Mouse (Mus musculus): Measurements from ENCODE around the gene Vipas39. TPM values are rescaled to one million over a fixed set of nuclear protein-coding genes. Genes with fewer than 3 reads are reported as not detected.

Vipas39 gene
- polyA plus RNA-seq, 1 experiment from 2014 or later: 56.7 TPM

DNA sequence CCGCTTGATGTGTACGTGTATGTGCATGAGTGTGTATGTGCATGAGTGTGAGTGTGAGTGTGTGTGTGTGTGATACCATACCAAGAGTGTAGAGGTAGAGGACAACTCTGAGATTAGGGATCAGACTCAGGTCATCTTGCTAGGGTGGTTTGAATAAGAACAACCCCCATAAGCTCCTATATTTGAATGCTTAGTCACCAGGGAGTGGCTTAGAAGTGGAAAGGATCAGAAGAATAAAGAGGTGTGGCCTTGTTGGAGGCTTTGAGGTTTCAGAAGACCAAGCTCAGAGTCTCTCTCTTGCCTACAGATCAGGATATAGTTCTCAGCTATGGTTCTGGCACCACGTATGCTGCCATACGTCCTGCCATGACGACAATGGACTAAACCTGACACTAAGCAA is 9.4 kb downstream of the Vipas39 start:
- Histone ChIP-seq H3K4me1 (no peaks in the 10 kb centered on the region), H3K4me3 (no peak overlapping the region), H3K27me3 (ENCODE audit: low read depth, poor library complexity, severe bottlenecking) (no peaks in the 10 kb centered on the region), H3K27ac (no peak overlapping the region), H3K9me3 (replicated peaks) (no peaks in the 10 kb centered on the region), H3K36me3 (peaks cover 92% of the 10 kb centered on the region)
- 96% methylated on average over 5 of the region's 5 CpGs for WGBS
- no peak for DNase-seq (ENCODE audit: low spot score)

DNA sequence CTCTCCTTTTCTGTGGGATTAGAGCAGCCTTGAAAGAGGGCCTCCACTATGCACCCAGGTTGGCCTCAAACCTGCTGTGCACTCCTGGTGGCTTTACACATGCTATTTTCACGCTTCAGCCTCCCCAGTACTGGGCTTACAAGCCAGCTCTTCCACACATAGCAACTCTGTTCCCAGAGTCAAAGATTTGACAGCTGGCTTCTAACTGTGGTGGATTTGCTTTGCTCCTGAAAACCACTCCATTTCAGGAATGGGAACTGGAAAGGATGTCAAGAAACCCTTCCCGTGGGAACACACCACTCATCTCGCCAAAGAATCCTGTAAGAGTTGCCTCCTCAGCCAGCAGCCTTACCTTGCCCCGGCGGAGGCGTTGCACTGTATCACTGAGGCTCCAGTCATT is 12.2 kb downstream of the Vipas39 start:
- DNase-seq (ENCODE audit: low spot score): no peak
- Histone ChIP-seq H3K36me3 (peaks cover 95% of the 10 kb centered on the region), H3K9me3 (replicated peaks) (no peaks in the 10 kb centered on the region), H3K4me3 (no peak overlapping the region), H3K4me1 (no peaks in the 10 kb centered on the region), H3K27ac (no peak overlapping the region), H3K27me3 (ENCODE audit: low read depth, poor library complexity, severe bottlenecking) (no peaks in the 10 kb centered on the region)
- 95% methylated on average over 6 of the region's 6 CpGs for WGBS

DNA sequence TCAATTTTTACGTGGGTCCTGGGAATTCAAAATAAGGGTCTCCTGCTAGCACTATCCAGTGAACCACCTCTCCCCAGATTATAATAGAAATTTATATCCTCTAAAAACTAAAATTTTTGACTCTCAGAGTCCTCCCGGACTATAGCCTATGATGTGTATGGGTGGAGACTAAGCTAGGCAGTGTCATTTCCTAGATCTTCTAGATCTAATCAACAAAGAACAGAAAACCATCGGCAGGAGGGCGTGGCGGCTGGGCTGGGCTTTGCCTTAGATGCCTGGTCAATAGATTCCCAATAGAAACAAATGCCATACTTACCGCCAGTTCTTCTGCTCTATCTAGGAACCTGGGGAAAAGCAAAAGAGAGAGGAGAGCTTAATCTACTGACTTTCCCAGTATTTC is 15.9 kb downstream of the Vipas39 start:
- H3K27me3 ChIP-seq (ENCODE audit: low read depth, poor library complexity, severe bottlenecking): no peaks in the 10 kb centered on the region
- 96% methylated on average over 6 of the region's 6 CpGs for WGBS
- H3K4me1 ChIP-seq: no peaks in the 10 kb centered on the region
- no peak overlapping the region for H3K27ac ChIP-seq
- no peaks in the 10 kb centered on the region for H3K9me3 ChIP-seq (replicated peaks)
- no peak overlapping the region for H3K4me3 ChIP-seq
- peaks cover 89% of the 10 kb centered on the region for H3K36me3 ChIP-seq
- DNase-seq (ENCODE audit: low spot score): no peak

DNA sequence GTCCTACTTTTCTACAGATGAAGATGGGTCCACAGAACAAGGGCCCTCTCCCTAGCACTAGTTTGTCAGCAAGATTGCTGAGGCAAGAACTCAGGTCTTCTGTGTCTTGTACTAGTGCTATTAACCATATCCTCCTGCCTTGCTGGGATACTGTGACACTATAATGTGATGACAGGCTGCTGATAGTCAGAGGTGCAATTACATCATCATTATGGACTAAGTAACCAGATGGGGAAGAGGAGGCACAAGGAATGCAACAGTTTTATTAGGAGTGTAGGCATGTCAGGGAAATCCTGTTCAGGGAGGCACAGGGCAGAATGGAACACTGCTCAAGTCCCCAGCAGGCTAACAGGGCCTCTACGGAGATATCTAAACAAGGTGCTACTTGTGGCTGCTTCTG is 27.4 kb downstream of the Vipas39 start, which contains the start of gene Noxred1:
Noxred1 (minus strand) TSS at position 101 of the 400 bp plus-strand sequence.
- Histone ChIP-seq H3K36me3 (peaks cover 54% of the 10 kb centered on the region), H3K9me3 (replicated peaks) (no peaks in the 10 kb centered on the region), H3K27me3 (ENCODE audit: low read depth, poor library complexity, severe bottlenecking) (no peaks in the 10 kb centered on the region), H3K27ac (no peak within 1 kb of the TSS), H3K4me1 (no peaks in the 10 kb centered on the region), H3K4me3 (no peak within 1 kb of the TSS)
- DNase-seq (ENCODE audit: low spot score): no peak
- 93% methylated on average over 1 of the region's 1 CpGs for WGBS

DNA sequence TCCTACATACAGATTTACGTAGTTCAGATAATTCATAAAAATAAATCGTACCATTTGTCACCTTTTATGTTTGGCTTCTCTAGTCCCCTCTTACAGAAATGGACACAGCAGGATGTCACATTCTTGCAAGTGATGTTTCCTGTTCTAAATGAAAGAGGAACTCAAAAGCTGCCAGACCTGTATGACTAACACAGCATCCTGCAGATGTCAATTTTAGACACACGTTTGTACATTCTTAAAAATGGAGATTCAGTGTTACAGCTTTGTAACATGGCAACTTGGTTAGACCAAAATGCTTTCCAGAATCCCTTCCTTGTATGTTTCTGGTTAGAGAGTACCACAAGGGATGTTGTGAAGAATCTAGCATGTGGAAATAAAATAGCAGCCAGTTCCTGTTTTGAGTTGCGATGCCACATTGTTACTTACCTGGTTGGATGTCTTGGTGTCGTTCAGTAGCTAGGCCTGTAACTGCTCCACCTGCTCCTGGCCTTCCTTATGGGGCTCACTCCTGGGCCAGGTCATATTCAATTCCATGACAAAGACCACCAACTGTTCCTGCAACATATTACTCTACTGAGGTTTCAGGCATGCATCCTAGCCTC is 29.1 kb downstream of the Vipas39 start:
- no peak overlapping the region for H3K4me3 ChIP-seq
- H3K36me3 ChIP-seq: peaks cover 41% of the 10 kb centered on the region
- no peaks in the 10 kb centered on the region for H3K27me3 ChIP-seq (ENCODE audit: low read depth, poor library complexity, severe bottlenecking)
- H3K27ac ChIP-seq: no peak overlapping the region
- DNase-seq (ENCODE audit: low spot score): no peak
- WGBS: 94% methylated on average over 5 of the region's 5 CpGs
- H3K9me3 ChIP-seq (replicated peaks): no peaks in the 10 kb centered on the region
- no peaks in the 10 kb centered on the region for H3K4me1 ChIP-seq

DNA sequence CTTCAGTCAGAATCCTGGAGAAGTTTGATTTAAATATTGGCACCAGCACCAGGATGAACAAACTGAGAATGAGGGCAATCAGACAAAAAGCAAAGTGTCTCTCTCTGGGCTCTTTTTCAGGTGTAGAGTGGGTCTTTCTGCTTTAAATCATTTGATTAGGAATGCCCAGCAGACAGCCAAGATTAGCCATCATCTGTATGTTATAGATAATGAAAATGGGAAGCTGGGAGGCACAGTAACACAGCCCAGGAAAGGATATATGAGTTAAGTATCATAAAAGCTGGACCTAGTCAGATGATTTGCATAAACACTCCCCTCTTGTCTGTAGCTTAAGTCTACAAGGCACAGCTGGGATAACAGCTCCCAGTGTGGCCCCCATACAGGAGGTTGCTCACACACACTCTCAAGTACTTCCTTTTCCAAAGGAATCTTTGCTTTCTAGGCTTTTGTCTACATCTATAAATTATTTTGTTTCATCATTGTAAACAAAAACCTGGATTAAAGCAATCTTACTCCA is 35.6 kb downstream of the Vipas39 start:
- H3K9me3 ChIP-seq (replicated peaks): no peaks in the 10 kb centered on the region
- DNase-seq (ENCODE audit: low spot score): no peak
- H3K4me3 ChIP-seq: no peak overlapping the region
- no peaks in the 10 kb centered on the region for H3K36me3 ChIP-seq
- H3K27ac ChIP-seq: no peak overlapping the region
- no peaks in the 10 kb centered on the region for H3K27me3 ChIP-seq (ENCODE audit: low read depth, poor library complexity, severe bottlenecking)
- no peaks in the 10 kb centered on the region for H3K4me1 ChIP-seq

DNA sequence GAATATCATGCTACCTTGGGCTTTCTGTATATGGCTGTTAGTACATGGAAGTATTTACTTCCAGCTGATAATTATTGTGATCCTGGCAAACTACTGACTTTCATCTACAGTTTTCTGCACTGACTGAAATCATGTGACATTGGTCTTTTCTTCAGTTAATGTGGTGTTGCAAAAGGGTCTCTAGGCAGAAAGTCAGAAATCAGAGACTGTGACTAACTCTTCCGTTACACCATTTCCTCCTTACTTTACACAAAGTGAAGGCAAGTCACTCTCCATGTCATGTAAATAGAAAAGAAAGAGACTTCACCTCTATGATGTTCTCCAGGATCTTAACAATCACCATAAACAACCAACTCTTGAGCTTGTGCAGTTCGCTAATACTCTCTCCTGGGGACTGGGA is 36.4 kb downstream of the Vipas39 start:
- 87% methylated on average over 2 of the region's 2 CpGs for WGBS
- H3K27ac ChIP-seq: no peak overlapping the region
- H3K4me1 ChIP-seq: peaks cover 3% of the 10 kb centered on the region; the same call in 1 of the 2 replicates
- no peaks in the 10 kb centered on the region for H3K27me3 ChIP-seq (ENCODE audit: low read depth, poor library complexity, severe bottlenecking)
- DNase-seq (ENCODE audit: low spot score): no peak
- H3K36me3 ChIP-seq: no peaks in the 10 kb centered on the region
- H3K9me3 ChIP-seq (replicated peaks): no peaks in the 10 kb centered on the region
- H3K4me3 ChIP-seq: no peak overlapping the region

DNA sequence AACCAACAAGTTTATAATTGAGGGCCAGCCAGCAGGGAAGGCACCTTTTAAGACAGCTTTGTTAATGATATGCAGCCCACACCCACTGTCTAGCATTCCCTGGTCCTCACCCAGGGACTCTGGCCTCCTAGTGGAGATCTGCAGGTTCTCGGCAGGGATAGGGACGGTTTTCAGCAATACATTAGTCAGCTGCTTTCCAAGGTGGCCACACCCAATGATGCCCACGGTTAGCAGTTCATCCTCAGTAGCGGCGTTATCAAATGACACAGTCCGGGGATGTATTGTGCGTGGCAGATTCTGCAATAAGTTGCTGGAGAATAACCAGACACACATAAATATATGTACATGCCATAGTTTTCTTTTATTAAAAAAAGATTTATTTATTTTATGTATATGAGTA is 39.3 kb downstream of the Vipas39 start:
- 80% methylated on average over 7 of the region's 7 CpGs for WGBS
- H3K9me3 ChIP-seq (replicated peaks): no peaks in the 10 kb centered on the region
- H3K4me3 ChIP-seq: no peak overlapping the region
- peaks cover 3% of the 10 kb centered on the region; the same call in 1 of the 2 replicates for H3K4me1 ChIP-seq
- H3K27ac ChIP-seq: no peak overlapping the region
- H3K36me3 ChIP-seq: no peaks in the 10 kb centered on the region
- no peak for DNase-seq (ENCODE audit: low spot score)
- no peaks in the 10 kb centered on the region for H3K27me3 ChIP-seq (ENCODE audit: low read depth, poor library complexity, severe bottlenecking)

DNA sequence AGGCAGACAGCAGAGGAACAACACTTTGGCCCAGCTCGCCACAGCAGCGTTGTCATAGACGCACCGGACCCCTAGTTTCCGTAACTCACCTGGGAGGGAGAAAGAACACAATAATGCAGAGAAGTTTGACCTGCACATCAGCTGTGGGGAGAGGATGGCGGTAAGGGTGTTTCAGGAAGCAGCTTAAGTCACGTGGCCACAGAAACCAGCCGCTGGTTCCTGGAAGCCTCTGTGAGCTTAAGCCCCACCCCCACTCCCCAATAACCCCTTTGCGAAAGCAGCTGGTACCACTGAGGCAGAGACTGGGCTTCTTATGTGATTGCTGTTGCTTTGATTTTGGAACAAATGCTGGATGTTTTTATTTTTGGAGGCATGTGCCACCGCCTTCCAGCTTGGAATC is 41.1 kb downstream of the Vipas39 start:
- Histone ChIP-seq H3K27ac (no peak overlapping the region), H3K36me3 (no peaks in the 10 kb centered on the region), H3K4me3 (no peak overlapping the region), H3K27me3 (ENCODE audit: low read depth, poor library complexity, severe bottlenecking) (no peaks in the 10 kb centered on the region), H3K4me1 (peaks cover 3% of the 10 kb centered on the region; the same call in 1 of the 2 replicates), H3K9me3 (replicated peaks) (no peaks in the 10 kb centered on the region)
- 79% methylated on average over 10 of the region's 10 CpGs for WGBS
- no peak for DNase-seq (ENCODE audit: low spot score)

DNA sequence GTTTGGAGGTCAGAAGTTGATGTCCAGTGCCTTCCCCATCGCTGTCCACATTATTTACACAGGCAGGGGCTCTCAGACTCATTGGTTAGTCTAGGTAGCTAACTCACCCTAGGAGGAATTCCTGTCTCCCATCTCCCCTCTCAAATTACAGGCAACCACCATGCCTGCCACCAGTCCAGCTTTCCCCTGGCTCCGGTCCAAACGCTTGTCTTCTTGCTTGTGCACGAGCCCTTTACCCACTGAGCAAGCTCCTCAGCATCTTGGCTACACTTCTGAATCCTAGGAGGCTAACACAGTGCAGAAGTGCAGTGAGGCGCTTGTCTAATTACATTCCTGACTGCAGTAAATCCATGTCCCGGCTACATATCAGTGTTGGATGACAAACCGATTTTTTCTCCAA is 46.7 kb downstream of the Vipas39 start:
- no peak for DNase-seq (ENCODE audit: low spot score)
- H3K27me3 ChIP-seq (ENCODE audit: low read depth, poor library complexity, severe bottlenecking): no peaks in the 10 kb centered on the region
- peaks cover 4% of the 10 kb centered on the region for H3K4me1 ChIP-seq
- H3K36me3 ChIP-seq: no peaks in the 10 kb centered on the region
- H3K27ac ChIP-seq: no peak overlapping the region
- 77% methylated on average over 7 of the region's 7 CpGs for WGBS
- H3K4me3 ChIP-seq: no peak overlapping the region
- no peaks in the 10 kb centered on the region for H3K9me3 ChIP-seq (replicated peaks)

DNA sequence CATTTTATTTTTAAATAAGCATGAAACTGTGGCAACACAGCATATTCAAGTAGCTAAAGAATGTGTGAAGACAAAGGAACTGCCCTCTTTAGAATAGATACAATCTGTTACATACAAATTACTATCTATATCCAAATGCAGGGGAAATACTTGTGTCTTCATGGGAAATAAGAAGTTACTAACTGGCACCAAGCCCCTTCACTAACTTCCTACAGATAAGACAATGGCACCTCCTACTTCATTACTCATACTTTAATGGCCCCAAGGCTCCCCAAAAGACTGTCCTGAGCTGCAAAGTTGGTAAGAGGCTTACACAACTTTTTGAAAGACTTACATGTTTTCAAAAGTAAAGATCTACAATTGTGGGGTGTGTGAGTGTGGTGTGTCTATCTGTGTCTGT is 48.5 kb downstream of the Vipas39 start:
- H3K9me3 ChIP-seq (replicated peaks): no peaks in the 10 kb centered on the region

DNA sequence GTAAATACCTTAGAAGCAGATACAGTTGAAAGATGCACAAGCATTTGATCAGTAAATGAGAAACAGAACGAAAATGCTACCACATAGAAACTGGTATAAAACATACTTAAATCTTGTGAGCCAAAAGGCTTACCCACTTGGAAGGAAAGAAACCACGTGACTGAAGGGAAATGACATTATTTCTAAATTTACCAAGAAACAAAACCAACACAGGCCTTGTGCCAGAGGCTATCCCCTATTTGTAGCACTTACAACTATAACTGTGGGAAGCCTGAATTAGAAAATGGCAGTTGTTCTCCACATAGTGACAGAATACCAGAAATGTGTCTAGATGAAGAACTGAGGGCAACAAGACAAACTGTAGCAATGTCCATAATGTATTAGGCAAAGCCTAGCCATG is 50.0 kb downstream of the Vipas39 start:
- WGBS: 79% methylated on average over 2 of the region's 2 CpGs

More for the DNA sequence above, 48.5 kb downstream of the Vipas39 start:
- no peak overlapping the region for H3K4me3 ChIP-seq
- peaks cover 4% of the 10 kb centered on the region for H3K4me1 ChIP-seq
- H3K27me3 ChIP-seq (ENCODE audit: low read depth, poor library complexity, severe bottlenecking): no peaks in the 10 kb centered on the region
- DNase-seq (ENCODE audit: low spot score): no peak
- no peak overlapping the region for H3K27ac ChIP-seq
- no peaks in the 10 kb centered on the region for H3K36me3 ChIP-seq

DNA sequence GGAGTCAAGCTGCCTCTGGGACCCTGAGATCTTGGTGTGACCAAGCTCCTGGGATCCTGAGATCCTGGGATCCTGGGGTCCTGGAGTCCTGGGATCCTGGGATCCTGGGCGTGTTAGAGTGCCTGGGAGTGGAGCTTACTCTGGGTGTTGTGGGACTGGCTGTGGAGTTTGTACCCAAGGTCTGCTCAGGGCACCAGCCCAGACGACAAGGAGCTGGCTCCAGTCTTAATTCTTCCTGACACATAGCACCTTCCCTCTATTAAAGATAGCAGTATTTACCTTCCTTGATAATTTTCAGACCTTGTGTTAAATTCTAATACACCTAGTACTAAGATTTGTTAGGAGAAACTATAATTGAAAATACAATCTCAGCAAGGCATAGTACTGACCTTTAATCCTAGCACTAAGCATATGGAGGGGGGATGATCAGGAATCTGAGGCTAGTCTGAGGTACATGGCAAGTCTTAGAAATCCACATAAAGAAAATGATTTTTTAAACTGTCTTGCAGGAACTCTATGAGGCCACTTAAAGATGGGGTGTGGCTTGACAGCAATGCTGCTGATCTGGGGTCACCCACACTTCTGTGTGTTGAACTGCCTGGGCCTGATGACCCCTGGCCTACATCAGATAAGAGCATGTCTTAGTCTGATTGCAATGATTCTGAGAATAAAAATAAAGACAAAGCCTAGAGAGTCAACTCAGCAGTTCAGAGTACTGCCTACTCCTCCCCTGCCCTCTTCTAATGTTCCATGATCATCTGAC is 53.0 kb downstream of the Vipas39 start:
- Histone ChIP-seq H3K4me1 (no peaks in the 10 kb centered on the region), H3K9me3 (replicated peaks) (no peaks in the 10 kb centered on the region), H3K36me3 (no peaks in the 10 kb centered on the region), H3K27me3 (ENCODE audit: low read depth, poor library complexity, severe bottlenecking) (no peaks in the 10 kb centered on the region), H3K27ac (no peak overlapping the region), H3K4me3 (no peak overlapping the region)
- WGBS: 70% methylated on average over 2 of the region's 2 CpGs
- DNase-seq (ENCODE audit: low spot score): no peak

More for the DNA sequence above, 50.0 kb downstream of the Vipas39 start:
- DNase-seq (ENCODE audit: low spot score): no peak
- Histone ChIP-seq H3K27ac (no peak overlapping the region), H3K4me1 (peaks cover 4% of the 10 kb centered on the region), H3K4me3 (no peak overlapping the region), H3K36me3 (no peaks in the 10 kb centered on the region), H3K9me3 (replicated peaks) (no peaks in the 10 kb centered on the region), H3K27me3 (ENCODE audit: low read depth, poor library complexity, severe bottlenecking) (no peaks in the 10 kb centered on the region)
